Mouse (Mus musculus): ENCODE measurements around the gene Inip.

GRCm38 (mm10) chr4:59765385-59766005 is 35.9 kb downstream of the Inip start:
- no peak for TF ChIP-seq TAL1 (IDR thresholded peaks at IDR 0.05; ENCODE audit: low read length)
- no peak for TF ChIP-seq GATA1 (IDR thresholded peaks at IDR 0.05; ENCODE audit: low read length)
